Mouse (Mus musculus): Measurements from ENCODE around the gene Tmem255b. TPM values are rescaled to one million over a fixed set of nuclear protein-coding genes. Genes with fewer than 3 reads are reported as not detected.
A peak's percentile ranks its signal among the peaks of the same experiment; 100 is the strongest.

The Tmem255b gene
- polyA plus RNA-seq, 1 experiment from 2014 or later = 0.33 TPM

DNA sequence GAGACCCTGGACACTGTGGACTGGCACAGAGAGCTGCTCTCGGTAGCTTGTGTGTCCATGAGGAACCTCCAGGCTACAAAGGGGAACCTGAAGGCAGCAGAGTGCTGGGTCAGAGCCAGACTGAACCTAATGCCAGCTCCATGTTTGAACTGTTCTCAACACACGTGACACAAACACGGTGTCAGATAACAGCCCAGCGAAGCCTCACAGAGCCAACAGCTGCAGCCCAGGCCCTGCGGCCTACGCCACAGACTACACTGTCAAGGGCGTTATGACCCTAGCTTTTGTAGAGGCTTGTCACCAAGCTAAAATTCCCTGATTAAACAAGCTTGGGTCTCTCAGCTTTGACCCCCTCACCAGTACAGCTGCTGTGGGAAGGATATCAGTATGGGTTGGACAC lies 37.3 kb downstream of the Tmem255b start:
- Histone ChIP-seq H3K27ac (ENCODE audit: low read depth, low read length) (no peak overlapping the region), H3K36me3 (ENCODE audit: control insufficient read depth, insufficient read depth, low read length) (no peaks in the 10 kb centered on the region)
- 59% methylated on average over 7 of the region's 7 CpGs for WGBS (ENCODE audit: insufficient replicate concordance)

DNA sequence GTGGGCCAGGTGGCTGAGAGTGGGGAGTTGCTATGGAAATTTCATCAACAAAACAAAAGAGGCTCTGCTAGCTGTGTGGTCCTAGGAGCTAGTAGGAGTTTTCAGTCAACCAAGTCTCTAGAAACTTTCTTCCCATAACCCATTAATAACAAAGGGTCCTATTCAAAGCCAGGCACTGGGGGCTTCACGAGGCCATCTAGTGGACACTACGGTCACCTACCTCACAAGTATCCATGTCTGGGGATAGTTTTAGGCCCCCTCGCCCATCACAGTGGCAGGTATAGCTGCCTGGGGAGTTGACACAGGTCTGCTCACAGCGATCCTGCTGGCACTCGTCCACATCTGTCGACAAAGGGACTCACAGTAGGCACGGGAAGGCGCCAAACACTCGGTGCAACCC lies 40.9 kb downstream of the Tmem255b start:
- Histone ChIP-seq H3K4me2 (no peak overlapping the region), H3K27me3 (ENCODE audit: control insufficient read depth, insufficient read depth, low read length) (no peaks in the 10 kb centered on the region), H3K27ac (ENCODE audit: low read depth, low read length) (no peak overlapping the region), H3K9me3 (replicated peaks; ENCODE audit: control insufficient read depth, low read length) (no peaks in the 10 kb centered on the region), H3K4me3 (ENCODE audit: low read depth, low read length) (no peak overlapping the region), H3K9ac (ENCODE audit: low read depth, low read length) (no peak overlapping the region), H3K36me3 (ENCODE audit: control insufficient read depth, insufficient read depth, low read length) (no peaks in the 10 kb centered on the region), H3K4me1 (ENCODE audit: control insufficient read depth, insufficient read depth, low read length) (peaks cover 4% of the 10 kb centered on the region; the same call in 1 of the 2 replicates)
- ATAC-seq (replicated peaks; ENCODE audit: insufficient number of reproducible peaks, low FRiP score, low TSS enrichment) = no peak
- 50% methylated on average over 9 of the region's 9 CpGs for WGBS (ENCODE audit: insufficient replicate concordance)

More for the DNA sequence above, 37.3 kb downstream of the Tmem255b start:
- Histone ChIP-seq H3K4me1 (ENCODE audit: control insufficient read depth, insufficient read depth, low read length) (peaks cover 4% of the 10 kb centered on the region; the same call in 1 of the 2 replicates), H3K9me3 (replicated peaks; ENCODE audit: control insufficient read depth, low read length) (no peaks in the 10 kb centered on the region), H3K27me3 (ENCODE audit: control insufficient read depth, insufficient read depth, low read length) (no peaks in the 10 kb centered on the region), H3K4me3 (ENCODE audit: low read depth, low read length) (no peak overlapping the region), H3K4me2 (no peak overlapping the region), H3K9ac (ENCODE audit: low read depth, low read length) (0 out of 2 replicates have a peak overlapping the region, but pooled peaks have one; percentile 3)
- no peak for ATAC-seq (replicated peaks; ENCODE audit: insufficient number of reproducible peaks, low FRiP score, low TSS enrichment)

DNA sequence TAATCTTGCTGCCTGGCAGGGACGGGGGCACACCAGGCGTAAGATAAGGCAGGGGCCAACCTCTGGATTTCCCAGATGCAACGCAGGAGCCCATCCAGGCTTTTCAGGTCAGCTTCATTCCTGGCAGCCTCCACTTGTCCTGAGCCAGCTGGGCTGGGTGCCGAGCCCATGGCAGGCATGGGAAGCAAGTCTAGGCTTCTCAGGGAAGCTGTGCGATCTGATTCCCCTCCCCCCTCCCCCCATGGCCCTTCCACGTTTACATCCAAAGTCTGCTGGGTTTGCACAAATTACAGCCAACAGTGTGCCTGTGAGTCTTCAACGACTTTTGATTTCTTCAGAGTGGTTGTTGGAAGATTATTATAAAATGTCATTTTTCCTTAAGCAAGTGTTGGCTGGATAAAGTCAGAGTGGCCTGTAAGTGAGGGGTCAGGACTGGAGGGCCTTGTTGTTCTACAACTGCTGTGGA lies 46.1 kb downstream of the Tmem255b start:
- H3K27ac ChIP-seq (ENCODE audit: low read depth, low read length) = no peak overlapping the region
- H3K9ac ChIP-seq (ENCODE audit: low read depth, low read length) = no peak overlapping the region
- ATAC-seq (replicated peaks; ENCODE audit: insufficient number of reproducible peaks, low FRiP score, low TSS enrichment) = no peak
- 75% methylated on average over 7 of the region's 7 CpGs for WGBS (ENCODE audit: insufficient replicate concordance)
- H3K4me2 ChIP-seq = no peak overlapping the region
- H3K27me3 ChIP-seq (ENCODE audit: control insufficient read depth, insufficient read depth, low read length) = no peaks in the 10 kb centered on the region
- H3K36me3 ChIP-seq (ENCODE audit: control insufficient read depth, insufficient read depth, low read length) = no peaks in the 10 kb centered on the region
- no peaks in the 10 kb centered on the region for H3K4me1 ChIP-seq (ENCODE audit: control insufficient read depth, insufficient read depth, low read length)
- H3K9me3 ChIP-seq (replicated peaks; ENCODE audit: control insufficient read depth, low read length) = no peaks in the 10 kb centered on the region
- no peak overlapping the region for H3K4me3 ChIP-seq (ENCODE audit: low read depth, low read length)

DNA sequence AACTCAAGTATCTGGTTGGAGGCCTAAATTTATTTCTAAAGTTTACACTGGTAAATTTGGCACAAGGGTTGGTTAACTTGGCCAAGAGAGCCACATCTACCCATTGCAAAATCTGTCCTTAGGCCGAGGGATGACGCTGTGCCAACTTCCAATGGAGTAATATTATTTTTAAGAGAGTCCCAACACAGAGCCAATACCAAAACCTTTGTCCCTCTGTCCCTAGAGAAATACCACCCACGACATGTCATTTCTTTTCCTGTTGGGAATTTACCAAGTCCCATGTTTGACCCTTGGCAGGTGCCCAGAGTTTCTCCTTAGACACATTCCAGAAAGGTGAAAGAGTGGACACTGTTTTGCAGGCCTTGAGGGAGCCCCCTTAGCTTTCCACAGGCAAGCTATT lies 46.6 kb downstream of the Tmem255b start:
- no peaks in the 10 kb centered on the region for H3K36me3 ChIP-seq (ENCODE audit: control insufficient read depth, insufficient read depth, low read length)

DNA sequence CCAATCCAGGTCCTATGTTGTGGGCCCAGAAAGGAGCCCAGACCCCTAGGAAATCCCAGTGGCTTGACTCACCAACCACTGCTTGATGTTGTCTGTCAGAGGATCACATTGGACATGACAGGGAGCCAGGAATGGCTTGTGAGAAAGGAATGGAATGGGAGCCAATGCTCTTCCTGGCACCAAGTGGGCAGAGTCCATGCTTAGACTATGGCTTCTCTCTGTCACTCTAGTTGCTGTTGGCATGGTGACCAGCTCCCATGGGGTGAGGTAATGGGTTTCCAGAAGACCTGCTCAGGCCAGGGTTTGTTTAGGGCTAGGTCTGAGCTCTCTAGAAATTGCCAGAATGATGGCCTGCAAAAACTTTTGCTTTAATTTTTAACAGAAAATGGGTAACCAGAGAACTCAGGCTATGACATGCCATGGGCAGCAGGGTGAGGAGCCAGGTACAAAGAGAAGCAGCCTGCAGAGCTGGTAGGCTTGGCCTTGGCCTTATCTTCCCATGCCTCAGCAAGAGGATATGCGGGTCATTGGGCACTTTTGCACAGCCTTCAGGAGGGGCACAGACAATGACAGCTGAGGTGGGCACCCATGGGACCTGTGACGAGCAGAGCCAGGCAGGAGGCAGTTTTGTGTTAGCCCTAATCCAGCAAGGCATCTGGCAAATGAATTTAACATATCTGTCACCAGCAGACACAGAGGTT lies 47.3 kb downstream of the Tmem255b start:
- no peak overlapping the region for H3K27ac ChIP-seq (ENCODE audit: low read depth, low read length)
- no peaks in the 10 kb centered on the region; the same call in 1 of the 2 replicates for H3K4me1 ChIP-seq (ENCODE audit: control insufficient read depth, insufficient read depth, low read length)
- ATAC-seq (replicated peaks; ENCODE audit: insufficient number of reproducible peaks, low FRiP score, low TSS enrichment) = no peak
- no peaks in the 10 kb centered on the region for H3K9me3 ChIP-seq (replicated peaks; ENCODE audit: control insufficient read depth, low read length)
- no peak overlapping the region for H3K4me2 ChIP-seq
- H3K9ac ChIP-seq (ENCODE audit: low read depth, low read length) = no peak overlapping the region
- WGBS (ENCODE audit: insufficient replicate concordance) = 69% methylated on average over 2 of the region's 2 CpGs
- no peaks in the 10 kb centered on the region for H3K27me3 ChIP-seq (ENCODE audit: control insufficient read depth, insufficient read depth, low read length)
- H3K36me3 ChIP-seq (ENCODE audit: control insufficient read depth, insufficient read depth, low read length) = no peaks in the 10 kb centered on the region
- no peak overlapping the region for H3K4me3 ChIP-seq (ENCODE audit: low read depth, low read length)

More for the DNA sequence above, 46.6 kb downstream of the Tmem255b start:
- Histone ChIP-seq H3K9me3 (replicated peaks; ENCODE audit: control insufficient read depth, low read length) (no peaks in the 10 kb centered on the region), H3K4me1 (ENCODE audit: control insufficient read depth, insufficient read depth, low read length) (no peaks in the 10 kb centered on the region; the same call in 1 of the 2 replicates), H3K4me2 (no peak overlapping the region), H3K4me3 (ENCODE audit: low read depth, low read length) (no peak overlapping the region), H3K27me3 (ENCODE audit: control insufficient read depth, insufficient read depth, low read length) (no peaks in the 10 kb centered on the region), H3K9ac (ENCODE audit: low read depth, low read length) (no peak overlapping the region), H3K27ac (ENCODE audit: low read depth, low read length) (no peak overlapping the region)
- WGBS (ENCODE audit: insufficient replicate concordance) = 85% methylated on average over 3 of the region's 3 CpGs
- no peak for ATAC-seq (replicated peaks; ENCODE audit: insufficient number of reproducible peaks, low FRiP score, low TSS enrichment)

DNA sequence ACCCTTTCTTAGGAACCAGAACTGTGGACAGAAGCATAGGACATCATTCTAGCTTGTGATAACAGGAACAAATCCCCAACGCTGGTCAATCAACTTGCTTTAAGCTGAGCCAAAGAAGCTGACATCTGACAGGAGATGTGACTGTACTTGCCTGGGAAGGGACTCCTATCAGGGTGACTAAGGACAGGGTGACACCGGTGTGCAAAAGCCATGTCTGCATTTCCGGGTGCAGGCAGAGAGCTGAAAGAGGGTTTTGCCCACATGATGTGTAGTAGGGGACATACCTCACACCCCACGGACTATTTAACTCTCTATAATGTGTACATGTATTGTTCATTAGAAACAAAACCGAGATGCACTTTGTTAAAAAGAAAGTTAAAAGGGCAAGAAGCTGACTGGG lies 48.2 kb downstream of the Tmem255b start:
- 74% methylated on average over 5 of the region's 5 CpGs for WGBS (ENCODE audit: insufficient replicate concordance)
- H3K27ac ChIP-seq (ENCODE audit: low read depth, low read length) = no peak overlapping the region
- H3K4me3 ChIP-seq (ENCODE audit: low read depth, low read length) = no peak overlapping the region
- H3K9ac ChIP-seq (ENCODE audit: low read depth, low read length) = no peak overlapping the region
- H3K4me2 ChIP-seq = no peak overlapping the region
- ATAC-seq (replicated peaks; ENCODE audit: insufficient number of reproducible peaks, low FRiP score, low TSS enrichment) = no peak
- H3K9me3 ChIP-seq (replicated peaks; ENCODE audit: control insufficient read depth, low read length) = no peaks in the 10 kb centered on the region
- H3K27me3 ChIP-seq (ENCODE audit: control insufficient read depth, insufficient read depth, low read length) = no peaks in the 10 kb centered on the region
- no peaks in the 10 kb centered on the region; the same call in 1 of the 2 replicates for H3K4me1 ChIP-seq (ENCODE audit: control insufficient read depth, insufficient read depth, low read length)
- no peaks in the 10 kb centered on the region for H3K36me3 ChIP-seq (ENCODE audit: control insufficient read depth, insufficient read depth, low read length)

DNA sequence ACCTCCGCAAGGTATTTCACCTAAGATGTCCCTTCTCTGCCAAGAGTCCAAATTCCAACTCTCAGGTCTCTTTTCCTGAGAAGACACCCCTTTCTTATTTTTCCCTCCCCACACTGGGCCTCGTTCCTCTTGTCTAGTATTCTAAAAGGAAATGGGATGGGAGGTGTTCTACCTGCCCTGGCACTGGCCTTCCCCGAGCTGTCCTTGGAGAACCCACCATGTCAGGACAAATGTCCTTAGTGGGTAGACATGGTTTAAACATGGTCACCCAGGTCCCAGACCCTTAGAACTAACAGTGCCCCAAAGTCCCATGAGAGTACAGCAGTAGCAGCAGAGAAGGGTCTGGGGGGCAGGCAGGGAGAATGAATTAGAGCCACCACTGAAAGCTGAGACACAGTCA lies 54.4 kb downstream of the Tmem255b start:
- H3K4me1 ChIP-seq (ENCODE audit: control insufficient read depth, insufficient read depth, low read length) = peaks cover 20% of the 10 kb centered on the region
- H3K27ac ChIP-seq (ENCODE audit: low read depth, low read length) = no peak overlapping the region
- peaks cover 21% of the 10 kb centered on the region for H3K27me3 ChIP-seq (ENCODE audit: control insufficient read depth, insufficient read depth, low read length)
- 81% methylated on average over 3 of the region's 3 CpGs for WGBS (ENCODE audit: insufficient replicate concordance)
- H3K36me3 ChIP-seq (ENCODE audit: control insufficient read depth, insufficient read depth, low read length) = no peaks in the 10 kb centered on the region
- H3K9me3 ChIP-seq (replicated peaks; ENCODE audit: control insufficient read depth, low read length) = no peaks in the 10 kb centered on the region
- no peak overlapping the region for H3K4me3 ChIP-seq (ENCODE audit: low read depth, low read length)
- ATAC-seq (replicated peaks; ENCODE audit: insufficient number of reproducible peaks, low FRiP score, low TSS enrichment) = no peak
- no peak overlapping the region for H3K4me2 ChIP-seq
- H3K9ac ChIP-seq (ENCODE audit: low read depth, low read length) = no peak overlapping the region

DNA sequence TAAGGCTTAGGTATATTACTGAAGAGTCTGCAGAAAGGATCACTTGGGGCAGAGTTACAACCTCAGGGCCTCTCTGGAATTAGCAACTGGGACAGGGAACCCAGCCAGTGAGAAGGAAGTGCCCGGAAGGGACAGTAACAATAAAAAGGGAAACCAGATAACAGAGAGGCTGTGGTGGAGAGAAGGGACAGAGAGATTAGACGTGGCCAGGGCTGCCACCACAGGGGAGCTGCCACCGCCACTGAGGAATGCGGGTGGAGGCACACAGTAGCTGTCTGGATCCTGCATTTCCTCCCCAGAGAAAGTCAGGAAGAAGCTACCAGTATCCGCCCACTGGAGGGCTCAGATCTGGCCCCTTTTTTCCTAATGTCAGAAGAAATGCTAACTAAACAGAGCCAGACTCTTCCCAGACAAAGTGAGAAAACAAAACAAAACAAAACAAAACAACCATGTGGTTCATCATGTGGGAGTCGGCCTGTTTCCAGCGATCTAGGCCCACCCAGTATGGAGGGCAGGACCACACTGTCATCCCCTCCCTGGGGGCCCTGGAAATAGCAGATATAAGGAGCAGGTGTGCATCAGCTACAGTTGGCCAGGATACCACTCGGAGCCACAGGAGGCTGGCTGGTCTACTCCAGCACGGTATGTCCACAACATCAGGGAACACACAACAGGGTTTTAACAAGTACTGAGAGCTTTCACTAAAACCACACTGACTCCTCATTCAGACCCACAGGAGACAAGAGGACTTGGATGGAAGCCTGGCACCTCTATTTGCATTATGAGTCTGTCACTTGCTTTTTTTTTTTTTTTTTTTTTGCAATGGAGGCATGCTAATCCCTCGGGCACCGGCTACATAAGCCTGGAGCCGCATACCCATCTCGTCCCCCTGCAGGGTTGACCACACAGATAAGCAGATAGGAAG lies 55.3 kb downstream of the Tmem255b start:
- H3K4me3 ChIP-seq (ENCODE audit: low read depth, low read length) = no peak overlapping the region
- H3K27me3 ChIP-seq (ENCODE audit: control insufficient read depth, insufficient read depth, low read length) = peaks cover 27% of the 10 kb centered on the region
- H3K9ac ChIP-seq (ENCODE audit: low read depth, low read length) = no peak overlapping the region
- H3K27ac ChIP-seq (ENCODE audit: low read depth, low read length) = no peak overlapping the region
- H3K9me3 ChIP-seq (replicated peaks; ENCODE audit: control insufficient read depth, low read length) = no peaks in the 10 kb centered on the region
- H3K36me3 ChIP-seq (ENCODE audit: control insufficient read depth, insufficient read depth, low read length) = no peaks in the 10 kb centered on the region
- WGBS (ENCODE audit: insufficient replicate concordance) = 18% methylated on average over 13 of the region's 13 CpGs
- no peak for ATAC-seq (replicated peaks; ENCODE audit: insufficient number of reproducible peaks, low FRiP score, low TSS enrichment)
- H3K4me2 ChIP-seq = peak overlapping the region; percentile 16; the same call in 1 of the 2 replicates
- H3K4me1 ChIP-seq (ENCODE audit: control insufficient read depth, insufficient read depth, low read length) = peaks cover 20% of the 10 kb centered on the region
